Mouse (Mus musculus): ENCODE data around the gene Txndc5.

The Txndc5 gene

GRCm38 (mm10) chr13:38528687-38529294 is at the start of gene Txndc5:
TSS of gene Txndc5 (minus strand) at chr13:38528824.
- DNase-seq (ENCODE audit: low read depth, low spot score), result no peak

- DNase-seq (ENCODE audit: low read depth, low spot score), result no peak
These were observed 46.0 kb upstream of the Txndc5 start for GRCm38 (mm10) chr13:38574668-38575067.

GRCm38 (mm10) chr13:38573281-38573680 is 44.7 kb upstream of the Txndc5 start:
- no peak for DNase-seq (ENCODE audit: low read depth, low spot score)

GRCm38 (mm10) chr13:38565245-38565644 is 36.6 kb upstream of the Txndc5 start:
- DNase-seq (ENCODE audit: low read depth, low spot score), result no peak

- no peak for DNase-seq (ENCODE audit: low read depth, low spot score)
These were observed 26.0 kb upstream of the Txndc5 start for GRCm38 (mm10) chr13:38554611-38555010.

- DNase-seq (ENCODE audit: low read depth, low spot score), result no peak
These were observed 25.6 kb upstream of the Txndc5 start for GRCm38 (mm10) chr13:38554210-38554609.

GRCm38 (mm10) chr13:38548681-38549080 is 20.1 kb upstream of the Txndc5 start:
- DNase-seq (ENCODE audit: low read depth, low spot score), result no peak

- DNase-seq (ENCODE audit: low read depth, low spot score), result no peak
These were observed 19.1 kb upstream of the Txndc5 start for GRCm38 (mm10) chr13:38547717-38548116.

- DNase-seq (ENCODE audit: low read depth, low spot score), result no peak
These were observed 18.1 kb upstream of the Txndc5 start for GRCm38 (mm10) chr13:38546754-38547153.

- no peak for DNase-seq (ENCODE audit: low read depth, low spot score)
These were observed 16.8 kb upstream of the Txndc5 start for GRCm38 (mm10) chr13:38545460-38545859.

GRCm38 (mm10) chr13:38544769-38545445 is 16.3 kb upstream of the Txndc5 start:
- DNase-seq (ENCODE audit: low read depth, low spot score), result no peak

GRCm38 (mm10) chr13:38543455-38544125 is 15.0 kb upstream of the Txndc5 start:
- DNase-seq (ENCODE audit: low read depth, low spot score), result no peak

- DNase-seq (ENCODE audit: low read depth, low spot score), result no peak
These were observed 10.7 kb upstream of the Txndc5 start for GRCm38 (mm10) chr13:38539192-38539900.

- no peak for DNase-seq (ENCODE audit: low read depth, low spot score)
These were observed 8.9 kb upstream of the Txndc5 start for GRCm38 (mm10) chr13:38537521-38537920.

- DNase-seq (ENCODE audit: low read depth, low spot score), result no peak
These were observed 6.1 kb upstream of the Txndc5 start for GRCm38 (mm10) chr13:38534731-38535130.

- no peak for DNase-seq (ENCODE audit: low read depth, low spot score)
These were observed 5.4 kb upstream of the Txndc5 start for GRCm38 (mm10) chr13:38534016-38534415.

GRCm38 (mm10) chr13:38533461-38533860 is 4.8 kb upstream of the Txndc5 start:
- DNase-seq (ENCODE audit: low read depth, low spot score), result no peak

GRCm38 (mm10) chr13:38531498-38531897 is 2.9 kb upstream of the Txndc5 start:
- DNase-seq (ENCODE audit: low read depth, low spot score), result no peak

GRCm38 (mm10) chr13:38529576-38529975 is 952 bp upstream of the Txndc5 start:
- DNase-seq (ENCODE audit: low read depth, low spot score), result no peak

GRCm38 (mm10) chr13:38527797-38528650 is 600 bp downstream of the Txndc5 start:
- peak; percentile 53 for DNase-seq (ENCODE audit: low read depth, low spot score)
